Mouse (Mus musculus) forebrain, embryonic 11.5 days (tissue): Measurements from ENCODE around the gene Nppa. TPM values are rescaled to one million over a fixed set of nuclear protein-coding genes. Genes with fewer than 3 reads are reported as not detected.
"Not testable (repeated sequence)": the region's sequence is repeated elsewhere in the genome, so short reads cannot be mapped to it uniquely, and the experiment has no call there.

Source experiments
- ATAC-seq: fragments of 200-750 bp; cut with Nextera tagmentation; replicated peaks from 2 replicates; pipeline ENCODE4 v1.8.0; 2017; ENCODE audit warnings: moderate TSS enrichment; ENCODE audit not compliant: low FRiP score
- DNase-seq: peaks from one replicate; pipeline ENCODE4 v3.0.0-alpha.2; 2017; ENCODE audit warnings: low spot score
- H3K27ac ChIP-seq: fragments of 300-500 bp; sonication (generic); 2 replicates; pipeline ENCODE4 v1.5.1; 2014; ENCODE audit warnings: low read depth, low read length
- H3K27me3 ChIP-seq: fragments of 300-500 bp; sonication (generic); 2 replicates; pipeline ENCODE4 v1.6.1; 2014; ENCODE audit warnings: mild to moderate bottlenecking, low read length, mixed read lengths; ENCODE audit not compliant: control insufficient read depth, insufficient read depth
- H3K36me3 ChIP-seq: fragments of 300-500 bp; sonication (generic); 2 replicates; pipeline ENCODE4 v1.6.1; 2014; ENCODE audit warnings: mild to moderate bottlenecking, low read length, moderate library complexity, mixed read lengths; ENCODE audit not compliant: control insufficient read depth, insufficient read depth
- H3K4me1 ChIP-seq: fragments of 300-500 bp; sonication (generic); replicated peaks from 2 replicates; pipeline ENCODE4 v1.6.1; 2014; ENCODE audit warnings: low read length, mixed read lengths; ENCODE audit not compliant: control insufficient read depth, insufficient read depth
- H3K4me2 ChIP-seq: fragments of 300-500 bp; sonication (generic); 2 replicates; pipeline ENCODE4 v1.6.1; 2014; ENCODE audit warnings: low read depth, mild to moderate bottlenecking, low read length, moderate library complexity, mixed read lengths; ENCODE audit not compliant: severe bottlenecking
- H3K4me3 ChIP-seq: fragments of 300-500 bp; sonication (generic); 2 replicates; pipeline ENCODE4 v1.5.1; 2014; ENCODE audit warnings: low read depth, low read length
- H3K9ac ChIP-seq: fragments of 300-500 bp; sonication (generic); 2 replicates; pipeline ENCODE4 v1.6.1; 2014; ENCODE audit warnings: low read length
- H3K9me3 ChIP-seq: fragments of 300-500 bp; sonication (generic); 2 replicates; pipeline ENCODE4 v1.6.1; 2016; ENCODE audit warnings: low read length, mixed read lengths; ENCODE audit not compliant: control insufficient read depth
- WGBS: fragments of 180-500 bp; shearing (Covaris S2); extraction: QIAGEN DNeasy Blood & Tissue Kit; methylation state at CpG from one replicate; pipeline ENCODE4 v1.1.7; 2014; 5-methylcytosine and 5-hydroxymethylcytosine counted together
- polyA plus RNA-seq: library from polyadenylated mRNA; unstranded; fragments of >200 nt; fragmentation: Nextera tagmentation; extraction: Ambion mirVana; gene quantifications from 2 replicates; pipeline ENCODE4 v1.2.1, GENCODE M21; 2014

The Nppa gene
- polyA plus RNA-seq, 1 experiment from 2014 or later, result 0.29 TPM

DNA sequence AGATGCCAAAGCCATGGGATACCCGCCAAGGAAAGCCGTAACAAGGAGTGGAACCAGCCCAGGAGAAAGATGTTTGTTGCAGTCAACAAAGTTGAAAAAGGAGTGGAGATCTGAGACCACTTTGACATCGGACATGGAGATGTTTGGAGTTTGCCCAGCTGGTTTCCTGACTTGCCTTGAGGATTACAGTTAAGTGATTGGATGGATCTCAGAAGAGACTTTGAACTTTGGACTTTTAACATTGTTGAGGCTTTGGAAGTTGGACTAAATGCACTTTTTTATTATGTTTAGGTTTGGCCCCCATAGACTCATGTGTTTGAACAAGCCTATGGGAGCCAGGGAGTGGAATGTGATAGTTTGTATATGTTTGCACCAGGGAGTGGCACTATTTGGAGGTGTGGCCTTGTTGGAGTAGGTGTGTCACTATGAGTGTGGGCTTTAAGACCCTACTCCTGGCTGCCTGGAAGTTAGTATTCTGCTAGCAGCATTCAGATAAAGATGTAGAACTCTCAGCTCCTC lies 49.9 kb downstream of the Nppa start:
- 96% methylated on average over 3 of the region's 3 CpGs for WGBS
- not testable (repeated sequence) for H3K27me3 ChIP-seq, DNase-seq, H3K4me1 ChIP-seq, H3K9me3 ChIP-seq, H3K4me3 ChIP-seq, ATAC-seq, H3K36me3 ChIP-seq, H3K4me2 ChIP-seq, H3K27ac ChIP-seq, H3K9ac ChIP-seq

DNA sequence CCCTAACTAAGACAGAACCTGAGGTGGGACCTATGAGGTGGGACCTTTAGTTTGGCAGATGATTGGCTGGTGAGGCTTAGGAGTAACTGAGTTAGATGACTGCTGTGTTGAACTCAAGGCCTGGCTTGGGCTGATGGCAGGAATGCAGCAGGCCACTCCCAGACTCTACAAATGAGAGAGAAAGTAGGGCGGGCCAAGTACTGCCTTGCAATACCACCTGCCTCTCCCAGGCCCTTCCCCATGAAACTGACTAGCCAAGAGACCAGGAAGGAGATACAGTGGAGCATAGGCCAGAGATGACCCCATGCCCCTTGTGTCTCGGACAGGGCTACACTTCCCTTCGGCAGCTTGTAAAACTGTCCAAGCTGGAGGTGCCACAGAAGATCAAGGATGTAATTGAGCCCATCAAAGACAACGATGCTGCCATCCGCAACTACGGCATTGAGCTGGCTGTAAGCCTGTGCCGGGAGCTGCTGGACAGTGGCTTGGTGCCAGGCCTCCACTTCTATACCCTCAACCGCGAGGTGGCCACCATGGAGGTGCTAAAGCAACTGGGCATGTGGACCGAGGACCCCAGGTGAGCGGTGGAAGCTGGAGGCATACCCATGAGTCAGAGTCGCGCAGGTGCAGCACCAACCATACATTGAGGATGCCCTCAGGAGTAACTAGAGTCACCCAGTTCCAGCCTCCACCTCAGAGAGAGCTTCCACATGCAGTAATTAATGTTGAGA lies 50.7 kb downstream of the Nppa start:
- 94% methylated on average over 13 of the region's 13 CpGs for WGBS
- H3K4me2 ChIP-seq, result no peak overlapping the region
- ATAC-seq, result no peak; the same call in 1 of the 2 replicates
- H3K9me3 ChIP-seq, result no peaks in the 10 kb centered on the region
- no peak for DNase-seq
- H3K27me3 ChIP-seq, result no peaks in the 10 kb centered on the region
- H3K4me1 ChIP-seq, result no peaks in the 10 kb centered on the region
- peaks cover 6% of the 10 kb centered on the region; the same call in 1 of the 2 replicates for H3K36me3 ChIP-seq
- no peak overlapping the region for H3K9ac ChIP-seq
- H3K4me3 ChIP-seq, result no peak overlapping the region
- no peak overlapping the region for H3K27ac ChIP-seq

Other genes with a start within 250 kb of the Nppa start
- gene Zfp984, start 190.9 kb upstream of the Nppa start, polyA plus RNA-seq, result 7.6 and 9.7 TPM in 2 replicates
- gene Zfp933, start 152.4 kb upstream of the Nppa start, polyA plus RNA-seq, result 6.5 and 8.0 TPM in 2 replicates
- 53.6 and 54.1 TPM in 2 replicates for gene Miip, start 131.9 kb upstream of the Nppa start, polyA plus RNA-seq
- 15.4 and 17.1 TPM in 2 replicates for gene Fv1, start 131.7 kb upstream of the Nppa start, polyA plus RNA-seq
- gene Mfn2, start 96.0 kb upstream of the Nppa start, polyA plus RNA-seq, result 47.5 and 49.0 TPM in 2 replicates
- 21.6 and 26.6 TPM in 2 replicates for gene Plod1, start 64.0 kb upstream of the Nppa start, polyA plus RNA-seq
- gene 2510039O18Rik, start 59.8 kb upstream of the Nppa start, polyA plus RNA-seq, result 16.3 and 16.7 TPM in 2 replicates
- not detected in 2 replicates for gene Nppb, start 14.9 kb upstream of the Nppa start, polyA plus RNA-seq
- 14.6 and 15.5 TPM in 2 replicates for gene Clcn6, start 38.1 kb downstream of the Nppa start, polyA plus RNA-seq
- gene Mthfr, start 38.4 kb downstream of the Nppa start, polyA plus RNA-seq, result 25.5 and 27.6 TPM in 2 replicates
- gene Agtrap, start 87.3 kb downstream of the Nppa start, polyA plus RNA-seq, result 15.0 and 15.6 TPM in 2 replicates
- gene Mad2l2, start 129.7 kb downstream of the Nppa start, polyA plus RNA-seq, result 68.5 and 75.0 TPM in 2 replicates
- 3.8 and 5.0 TPM in 2 replicates for gene Draxin, start 130.0 kb downstream of the Nppa start, polyA plus RNA-seq
- gene Fbxo6, start 151.4 kb downstream of the Nppa start, polyA plus RNA-seq, result 10.2 and 13.6 TPM in 2 replicates
- gene Fbxo44, start 159.8 kb downstream of the Nppa start, polyA plus RNA-seq, result 44.9 and 45.0 TPM in 2 replicates
- 0.87 and 0.91 TPM in 2 replicates for gene Fbxo2, start 159.9 kb downstream of the Nppa start, polyA plus RNA-seq